17 mouse cellular contexts compared by ENCODE assay signal in genomic region chr5:102582864-102583410, GRCm38 (mm10).
DNase-seq lines count a peak whose midpoint lies in the region; ATAC-seq lines count a peak whose summit lies in the region.
"Had no signal": no experiment of that assay in that cellular context is flagged by ENCODE, and none has a peak within 500 bp of the region (broad histone marks: within the 10 kb centered on the region; RNA-seq: fewer than 3 reads in every experiment).

No protein-coding gene starts in this region.

- no peaks in the 10 kb centered on the region for H3K27me3 ChIP-seq in limb, embryonic 15.5 days
- H3K27me3 ChIP-seq in limb, embryonic 10.5 days (ENCODE audit: low read depth, poor library complexity, severe bottlenecking): no peaks in the 10 kb centered on the region
- H3K27me3 ChIP-seq: forebrain, embryonic 15.5 days; heart, embryonic 13.5 days had no signal

- DNase-seq in limb, embryonic 10.5 days (ENCODE audit: low spot score): no peak
- peak; percentile 7 for DNase-seq in lung, postnatal 10 days
- DNase-seq in lung, postnatal 14 days: no peak
- DNase-seq in urinary bladder, postnatal 25 days (ENCODE audit: low spot score): peak; percentile 9
- no peak for DNase-seq in urinary bladder, postnatal 4 days (ENCODE audit: low spot score in 2 of 2)
- DNase-seq in embryo, embryonic 9.5 days (ENCODE audit: extremely low spot score): no peak
- DNase-seq: adrenal gland, postnatal 10 days; cerebellum, adult 11 months; cerebellum, adult 8-10 months; cerebellum, postnatal 14 days; embryo, embryonic 11 days; gastrocnemius, postnatal 36 days; heart, adult 11 months; heart, postnatal 36 days had no signal

- H3K4me1 ChIP-seq in limb, embryonic 15.5 days: no peaks in the 10 kb centered on the region
- H3K4me1 ChIP-seq in limb, embryonic 10.5 days: 0 out of 2 replicates have a peak, but pooled peaks cover 4% of the 10 kb centered on the region
- H3K4me1 ChIP-seq: forebrain, embryonic 15.5 days; heart, embryonic 13.5 days had no signal

- H3K27ac ChIP-seq in limb, embryonic 15.5 days: peak overlapping the region; percentile 27; the same call in 1 of the 2 replicates
- H3K27ac ChIP-seq in limb, embryonic 10.5 days: no peak overlapping the region
- H3K27ac ChIP-seq: forebrain, embryonic 15.5 days; heart, embryonic 13.5 days had no signal

- 58% methylated on average over 6 of the region's 6 CpGs for WGBS in limb, embryonic 15.5 days
- 77% methylated on average over 6 of the region's 6 CpGs for WGBS in limb, embryonic 10.5 days

- H3K9ac ChIP-seq in limb, embryonic 15.5 days: no peak overlapping the region
- H3K9ac ChIP-seq: forebrain, embryonic 15.5 days; heart, embryonic 13.5 days had no signal

- H3K4me2 ChIP-seq in limb, embryonic 15.5 days: no peak overlapping the region
- H3K4me2 ChIP-seq: forebrain, embryonic 15.5 days; heart, embryonic 13.5 days had no signal

- ATAC-seq in limb, embryonic 15.5 days (ENCODE audit: insufficient number of reproducible peaks, low FRiP score, low TSS enrichment, low read depth): no peak
- ATAC-seq: forebrain, embryonic 15.5 days had no signal

- no peaks in the 10 kb centered on the region for H3K36me3 ChIP-seq in limb, embryonic 15.5 days
- H3K36me3 ChIP-seq in limb, embryonic 10.5 days: 0 out of 2 replicates have a peak, but pooled peaks cover 5% of the 10 kb centered on the region
- H3K36me3 ChIP-seq: forebrain, embryonic 15.5 days; heart, embryonic 13.5 days had no signal

- no peak overlapping the region for H3K4me3 ChIP-seq in limb, embryonic 15.5 days
- H3K4me3 ChIP-seq in limb, embryonic 10.5 days: no peak overlapping the region
- H3K4me3 ChIP-seq: forebrain, embryonic 15.5 days; heart, embryonic 13.5 days had no signal

- H3K9me3 ChIP-seq in limb, embryonic 15.5 days: no peaks in the 10 kb centered on the region
- 0 out of 2 replicates have a peak, but pooled peaks cover 3% of the 10 kb centered on the region for H3K9me3 ChIP-seq in limb, embryonic 10.5 days (replicated peaks)
- H3K9me3 ChIP-seq: forebrain, embryonic 15.5 days; heart, embryonic 13.5 days had no signal

Comparison
In these comparisons a context has a peak if more than half of its experiments do, and no peak if none do; other contexts are left out.
1. DNase-seq: peak in lung, postnatal 10 days (single experiment) and urinary bladder, postnatal 25 days (single experiment); none in limb, embryonic 10.5 days (single experiment), lung, postnatal 14 days (single experiment), urinary bladder, postnatal 4 days (0 of 2) and embryo, embryonic 9.5 days (single experiment).